Mouse (Mus musculus) stomach, embryonic 15.5 days (tissue): ENCODE results near the gene Exoc6. TPM values are rescaled to one million over a fixed set of nuclear protein-coding genes. Genes with fewer than 3 reads are reported as not detected.

ENCODE experiments used
- ATAC-seq: fragments of 200-750 bp; cut with Nextera tagmentation; 2 replicates; pipeline ENCODE4 v1.8.0; 2017; ENCODE audit warnings: low read depth, moderate number of reproducible peaks, moderate TSS enrichment; ENCODE audit not compliant: insufficient read depth, low FRiP score
- H3K27ac ChIP-seq: fragments of 300-500 bp; sonication (generic); 2 replicates; pipeline ENCODE4 v1.5.1; 2015; ENCODE audit warnings: mild to moderate bottlenecking, inconsistent platforms
- H3K27me3 ChIP-seq: fragments of 300-500 bp; sonication (generic); replicated peaks from 2 replicates; pipeline ENCODE4 v1.6.1; 2015; ENCODE audit warnings: inconsistent platforms
- H3K36me3 ChIP-seq: fragments of 300-500 bp; sonication (generic); 2 replicates; pipeline ENCODE4 v1.6.1; 2015; ENCODE audit warnings: inconsistent platforms
- H3K4me1 ChIP-seq: fragments of 300-500 bp; sonication (generic); 2 replicates; pipeline ENCODE4 v1.6.1; 2015; ENCODE audit warnings: inconsistent platforms
- H3K4me2 ChIP-seq: fragments of 300-500 bp; sonication (generic); 2 replicates; pipeline ENCODE4 v1.6.1; 2015; ENCODE audit warnings: mild to moderate bottlenecking, inconsistent platforms
- H3K4me3 ChIP-seq: fragments of 300-500 bp; sonication (generic); replicated peaks from 2 replicates; pipeline ENCODE4 v1.5.1; 2015; ENCODE audit warnings: inconsistent platforms
- H3K9ac ChIP-seq: fragments of 300-500 bp; sonication (generic); 2 replicates; pipeline ENCODE4 v1.6.1; 2015; ENCODE audit warnings: inconsistent platforms
- H3K9me3 ChIP-seq: fragments of 300-500 bp; sonication (generic); 2 replicates; pipeline ENCODE4 v1.6.1; 2016; ENCODE audit warnings: inconsistent platforms
- WGBS: fragments of 180-500 bp; shearing (Covaris S2); methylation state at CpG from one replicate; pipeline ENCODE4 v1.1.7; 2015; 5-methylcytosine and 5-hydroxymethylcytosine counted together
- polyA plus RNA-seq: library from polyadenylated mRNA; unstranded; fragments of >200 nt; fragmentation: Nextera tagmentation; extraction: Ambion mirVana; gene quantifications from 2 replicates; pipeline ENCODE4 v1.2.1, GENCODE M21; 2015

Exoc6 gene
- polyA plus RNA-seq, 1 experiment from 2014 or later, result 14.9 TPM

GRCm38 (mm10) chr19:37601968-37602848 is 52.0 kb downstream of the Exoc6 start:
- no peaks in the 10 kb centered on the region for H3K27me3 ChIP-seq
- no peak overlapping the region for H3K27ac ChIP-seq
- H3K4me1 ChIP-seq, result no peaks in the 10 kb centered on the region
- no peaks in the 10 kb centered on the region for H3K9me3 ChIP-seq
- H3K9ac ChIP-seq, result no peak overlapping the region
- no peaks in the 10 kb centered on the region for H3K36me3 ChIP-seq
- ATAC-seq, result peak; percentile 50
- peak overlapping the region; percentile 21; the same call in 1 of the 2 replicates for H3K4me2 ChIP-seq
- WGBS, result 33% methylated on average over 22 of the region's 22 CpGs
- no peak overlapping the region for H3K4me3 ChIP-seq

- no peaks in the 10 kb centered on the region for H3K4me1 ChIP-seq
- H3K9me3 ChIP-seq, result no peaks in the 10 kb centered on the region
- no peak overlapping the region for H3K27ac ChIP-seq
- 74% methylated on average over 7 of the region's 7 CpGs for WGBS
- no peak for ATAC-seq
- no peaks in the 10 kb centered on the region for H3K36me3 ChIP-seq
- no peaks in the 10 kb centered on the region for H3K27me3 ChIP-seq
- H3K4me2 ChIP-seq, result no peak overlapping the region
- no peak overlapping the region for H3K4me3 ChIP-seq
- no peak overlapping the region for H3K9ac ChIP-seq
Observed at GRCm38 (mm10) chr19:37609991-37610390, 59.8 kb downstream of the Exoc6 start.

GRCm38 (mm10) chr19:37612893-37613292 is 62.7 kb downstream of the Exoc6 start:
- no peak overlapping the region for H3K27ac ChIP-seq
- H3K9ac ChIP-seq, result no peak overlapping the region
- ATAC-seq, result no peak
- H3K9me3 ChIP-seq, result no peaks in the 10 kb centered on the region
- no peak overlapping the region for H3K4me3 ChIP-seq
- H3K4me1 ChIP-seq, result no peaks in the 10 kb centered on the region
- H3K36me3 ChIP-seq, result no peaks in the 10 kb centered on the region
- WGBS, result 85% methylated on average over 7 of the region's 7 CpGs
- H3K4me2 ChIP-seq, result no peak overlapping the region
- no peaks in the 10 kb centered on the region for H3K27me3 ChIP-seq

- no peak overlapping the region for H3K4me2 ChIP-seq
- no peak overlapping the region for H3K27ac ChIP-seq
- no peaks in the 10 kb centered on the region for H3K36me3 ChIP-seq
- no peak overlapping the region for H3K9ac ChIP-seq
- 79% methylated on average over 4 of the region's 4 CpGs for WGBS
- no peaks in the 10 kb centered on the region for H3K4me1 ChIP-seq
- H3K4me3 ChIP-seq, result no peak overlapping the region
- no peaks in the 10 kb centered on the region for H3K9me3 ChIP-seq
- ATAC-seq, result no peak
- H3K27me3 ChIP-seq, result no peaks in the 10 kb centered on the region
Observed at GRCm38 (mm10) chr19:37615039-37615630, 64.9 kb downstream of the Exoc6 start.

GRCm38 (mm10) chr19:37647994-37648393 is 97.8 kb downstream of the Exoc6 start:
- 35% methylated on average over 2 of the region's 2 CpGs for WGBS
- H3K36me3 ChIP-seq, result no peaks in the 10 kb centered on the region
- H3K4me2 ChIP-seq, result no peak overlapping the region
- H3K4me1 ChIP-seq, result no peaks in the 10 kb centered on the region
- H3K4me3 ChIP-seq, result no peak overlapping the region
- no peak for ATAC-seq
- H3K27ac ChIP-seq, result no peak overlapping the region
- H3K9me3 ChIP-seq, result no peaks in the 10 kb centered on the region
- no peaks in the 10 kb centered on the region for H3K27me3 ChIP-seq
- H3K9ac ChIP-seq, result no peak overlapping the region

- no peaks in the 10 kb centered on the region for H3K4me1 ChIP-seq
- no peak overlapping the region for H3K27ac ChIP-seq
- no peaks in the 10 kb centered on the region for H3K27me3 ChIP-seq
- no peaks in the 10 kb centered on the region for H3K9me3 ChIP-seq
- H3K36me3 ChIP-seq, result no peaks in the 10 kb centered on the region
- no peak overlapping the region for H3K9ac ChIP-seq
- H3K4me2 ChIP-seq, result no peak overlapping the region
- no peak overlapping the region for H3K4me3 ChIP-seq
- 42% methylated on average over 2 of the region's 2 CpGs for WGBS
- ATAC-seq, result no peak
Observed at GRCm38 (mm10) chr19:37650526-37650925, 100.3 kb downstream of the Exoc6 start.

- Histone ChIP-seq H3K4me3 (no peak overlapping the region), H3K4me2 (no peak overlapping the region), H3K36me3 (no peaks in the 10 kb centered on the region), H3K9ac (no peak overlapping the region), H3K9me3 (no peaks in the 10 kb centered on the region), H3K4me1 (no peaks in the 10 kb centered on the region), H3K27ac (no peak overlapping the region), H3K27me3 (no peaks in the 10 kb centered on the region)
- no peak for ATAC-seq
- WGBS, result 40% methylated on average over 5 of the region's 5 CpGs
Observed at GRCm38 (mm10) chr19:37654012-37654411, 103.8 kb downstream of the Exoc6 start.

- H3K9me3 ChIP-seq, result no peaks in the 10 kb centered on the region
- ATAC-seq, result no peak
- H3K27ac ChIP-seq, result no peak overlapping the region
- H3K36me3 ChIP-seq, result no peaks in the 10 kb centered on the region
- H3K4me1 ChIP-seq, result no peaks in the 10 kb centered on the region
- no peak overlapping the region for H3K4me2 ChIP-seq
- no peak overlapping the region for H3K4me3 ChIP-seq
- H3K9ac ChIP-seq, result no peak overlapping the region
- WGBS, result 23% methylated on average over 9 of the region's 9 CpGs
- no peaks in the 10 kb centered on the region for H3K27me3 ChIP-seq
Observed at GRCm38 (mm10) chr19:37656441-37656840, 106.2 kb downstream of the Exoc6 start.

GRCm38 (mm10) chr19:37665256-37665655 is 115.0 kb downstream of the Exoc6 start:
- Histone ChIP-seq H3K4me3 (no peak overlapping the region), H3K27ac (no peak overlapping the region), H3K4me2 (no peak overlapping the region), H3K36me3 (no peaks in the 10 kb centered on the region), H3K27me3 (no peaks in the 10 kb centered on the region), H3K4me1 (no peaks in the 10 kb centered on the region), H3K9me3 (no peaks in the 10 kb centered on the region), H3K9ac (no peak overlapping the region)
- ATAC-seq, result no peak
- WGBS, result 73% methylated on average over 6 of the region's 6 CpGs

GRCm38 (mm10) chr19:37667855-37668594 is 117.8 kb downstream of the Exoc6 start:
- Histone ChIP-seq H3K27ac (no peak overlapping the region), H3K36me3 (no peaks in the 10 kb centered on the region), H3K9me3 (no peaks in the 10 kb centered on the region), H3K4me1 (no peaks in the 10 kb centered on the region), H3K9ac (no peak overlapping the region), H3K4me2 (no peak overlapping the region), H3K4me3 (no peak overlapping the region), H3K27me3 (no peaks in the 10 kb centered on the region)
- 78% methylated on average over 13 of the region's 13 CpGs for WGBS
- no peak; the same call in 1 of the 2 replicates for ATAC-seq

- no peak overlapping the region for H3K9ac ChIP-seq
- H3K36me3 ChIP-seq, result no peaks in the 10 kb centered on the region
- no peak overlapping the region for H3K4me3 ChIP-seq
- H3K27me3 ChIP-seq, result no peaks in the 10 kb centered on the region
- 86% methylated on average over 5 of the region's 5 CpGs for WGBS
- H3K4me1 ChIP-seq, result no peaks in the 10 kb centered on the region
- no peak for ATAC-seq
- no peaks in the 10 kb centered on the region for H3K9me3 ChIP-seq
- no peak overlapping the region for H3K4me2 ChIP-seq
- H3K27ac ChIP-seq, result no peak overlapping the region
Observed at GRCm38 (mm10) chr19:37668657-37669056, 118.4 kb downstream of the Exoc6 start.

GRCm38 (mm10) chr19:37669486-37669885 is 119.3 kb downstream of the Exoc6 start:
- ATAC-seq, result no peak
- no peaks in the 10 kb centered on the region for H3K9me3 ChIP-seq
- WGBS, result 85% methylated on average over 5 of the region's 5 CpGs
- no peak overlapping the region for H3K27ac ChIP-seq
- no peaks in the 10 kb centered on the region for H3K4me1 ChIP-seq
- no peak overlapping the region for H3K4me3 ChIP-seq
- H3K36me3 ChIP-seq, result no peaks in the 10 kb centered on the region
- H3K4me2 ChIP-seq, result no peak overlapping the region
- no peak overlapping the region for H3K9ac ChIP-seq
- no peaks in the 10 kb centered on the region for H3K27me3 ChIP-seq
